Mouse (Mus musculus): ENCODE results near the gene Cops7a. TPM values are rescaled to one million over a fixed set of nuclear protein-coding genes. Genes with fewer than 3 reads are reported as not detected.
A peak's percentile ranks its signal among the peaks of the same experiment; 100 is the strongest.

Gene Cops7a
- total RNA-seq (2014; rRNA removed) (108 and 131 TPM in 2 replicates), polyA plus RNA-seq (2015; fragmentation: Nextera tagmentation; extraction: Ambion mirVana) (92.3 and 97.1 TPM in 2 replicates)

- Histone ChIP-seq H3K27ac (ENCODE audit: low read depth, low read length) (peak within 1 kb of the TSS; percentile 94), H3K4me1 (ENCODE audit: insufficient read depth, low read length) (peaks cover 10% of the 10 kb centered on the region), H3K9me3 (ENCODE audit: low read length) (no peaks in the 10 kb centered on the region), H3K27me3 (ENCODE audit: insufficient read depth, low read length) (no peaks in the 10 kb centered on the region), H3K36me3 (ENCODE audit: insufficient read depth, low read length) (peaks cover 19% of the 10 kb centered on the region), H3K9ac (replicated peaks; ENCODE audit: low read length, poor library complexity, severe bottlenecking) (peak within 1 kb of the TSS; percentile 90), H3K4me3 (ENCODE audit: low read depth, low read length) (peak within 1 kb of the TSS; percentile 77), H3K4me2 (ENCODE audit: low read depth, low read length, poor library complexity, severe bottlenecking) (peak within 1 kb of the TSS; percentile 90)
- peak; percentile 96 for DNase-seq (ENCODE audit: low spot score)
- peak; percentile 96 for ATAC-seq (ENCODE audit: low FRiP score)
- WGBS: under 1% methylated on average over 58 of the region's 68 CpGs
- TF ChIP-seq CTCF (IDR thresholded peaks at IDR 0.05): no peak; the same call in 1 of the 2 replicates
These were observed at the start of gene Cops7a for GRCm38 (mm10) chr6:124965088-124965719. Gene Cops7a, minus strand, starts transcription at chr6:124965538.

- peak overlapping the region; percentile 96 for H3K27ac ChIP-seq (ENCODE audit: low read depth, low read length)
- no peaks in the 10 kb centered on the region for H3K27me3 ChIP-seq (ENCODE audit: insufficient read depth, low read length)
- ATAC-seq (ENCODE audit: low FRiP score) (peak; percentile 87), DNase-seq (ENCODE audit: low spot score) (peak; percentile 89)
- H3K4me2 ChIP-seq (ENCODE audit: low read depth, low read length, poor library complexity, severe bottlenecking): peak overlapping the region; percentile 88
- TF ChIP-seq CTCF (IDR thresholded peaks at IDR 0.05): no peak
- WGBS: under 1% methylated on average over 21 of the region's 78 CpGs
- H3K9ac ChIP-seq (replicated peaks; ENCODE audit: low read length, poor library complexity, severe bottlenecking): peak overlapping the region; percentile 89
- peaks cover 9% of the 10 kb centered on the region for H3K36me3 ChIP-seq (ENCODE audit: insufficient read depth, low read length)
- peak overlapping the region; percentile 77 for H3K4me3 ChIP-seq (ENCODE audit: low read depth, low read length)
- no peaks in the 10 kb centered on the region for H3K9me3 ChIP-seq (ENCODE audit: low read length)
- no peaks in the 10 kb centered on the region for H3K4me1 ChIP-seq (ENCODE audit: insufficient read depth, low read length)
These were observed 44.1 kb upstream of the Cops7a start for GRCm38 (mm10) chr6:125009181-125010073.

GRCm38 (mm10) chr6:125009129-125009180 lies 43.6 kb upstream of the Cops7a start, which contains the start of gene Zfp384:
Gene Zfp384, plus strand, starts transcription at chr6:125009145.
- Histone ChIP-seq H3K27me3 (ENCODE audit: insufficient read depth, low read length) (no peaks in the 10 kb centered on the region), H3K4me3 (ENCODE audit: low read depth, low read length) (peak within 1 kb of the TSS; percentile 77), H3K36me3 (ENCODE audit: insufficient read depth, low read length) (peaks cover 9% of the 10 kb centered on the region), H3K4me1 (ENCODE audit: insufficient read depth, low read length) (no peaks in the 10 kb centered on the region), H3K4me2 (ENCODE audit: low read depth, low read length, poor library complexity, severe bottlenecking) (peak within 1 kb of the TSS; percentile 88), H3K9ac (replicated peaks; ENCODE audit: low read length, poor library complexity, severe bottlenecking) (peak within 1 kb of the TSS; percentile 89), H3K9me3 (ENCODE audit: low read length) (no peaks in the 10 kb centered on the region), H3K27ac (ENCODE audit: low read depth, low read length) (peak within 1 kb of the TSS; percentile 96)
- TF ChIP-seq CTCF (IDR thresholded peaks at IDR 0.05): no peak
- no CpG with 5 or more reads among the region's 3 CpGs for WGBS
- no peak for DNase-seq (ENCODE audit: low spot score)
- ATAC-seq (ENCODE audit: low FRiP score): no peak

- TF ChIP-seq CTCF (IDR thresholded peaks at IDR 0.05): no peak
- H3K27ac ChIP-seq (ENCODE audit: low read depth, low read length): peak overlapping the region; percentile 96
- peak overlapping the region; percentile 77 for H3K4me3 ChIP-seq (ENCODE audit: low read depth, low read length)
- no peaks in the 10 kb centered on the region for H3K27me3 ChIP-seq (ENCODE audit: insufficient read depth, low read length)
- ATAC-seq (ENCODE audit: low FRiP score) (peak; percentile 97), DNase-seq (ENCODE audit: low spot score) (peak; percentile 99)
- no peaks in the 10 kb centered on the region for H3K9me3 ChIP-seq (ENCODE audit: low read length)
- peaks cover 9% of the 10 kb centered on the region for H3K36me3 ChIP-seq (ENCODE audit: insufficient read depth, low read length)
- peak overlapping the region; percentile 88 for H3K4me2 ChIP-seq (ENCODE audit: low read depth, low read length, poor library complexity, severe bottlenecking)
- no peaks in the 10 kb centered on the region for H3K4me1 ChIP-seq (ENCODE audit: insufficient read depth, low read length)
- WGBS: under 1% methylated on average over 29 of the region's 34 CpGs
- H3K9ac ChIP-seq (replicated peaks; ENCODE audit: low read length, poor library complexity, severe bottlenecking): peak overlapping the region; percentile 89
These were observed 43.3 kb upstream of the Cops7a start for GRCm38 (mm10) chr6:125008586-125009128.

- Histone ChIP-seq H3K36me3 (ENCODE audit: insufficient read depth, low read length) (peaks cover 9% of the 10 kb centered on the region; the same call in 1 of the 2 replicates), H3K27ac (ENCODE audit: low read depth, low read length) (peak overlapping the region; percentile 96), H3K4me1 (ENCODE audit: insufficient read depth, low read length) (no peaks in the 10 kb centered on the region), H3K9me3 (ENCODE audit: low read length) (no peaks in the 10 kb centered on the region), H3K4me2 (ENCODE audit: low read depth, low read length, poor library complexity, severe bottlenecking) (peak overlapping the region; percentile 42), H3K9ac (replicated peaks; ENCODE audit: low read length, poor library complexity, severe bottlenecking) (peak overlapping the region; percentile 62), H3K4me3 (ENCODE audit: low read depth, low read length) (peak overlapping the region; percentile 77), H3K27me3 (ENCODE audit: insufficient read depth, low read length) (no peaks in the 10 kb centered on the region)
- ATAC-seq (ENCODE audit: low FRiP score) (0 out of 2 replicates have a peak, but pooled peaks have one; percentile 0), DNase-seq (ENCODE audit: low spot score) (no peak)
- WGBS: 40% methylated on average over 13 of the region's 13 CpGs
- no peak for TF ChIP-seq CTCF (IDR thresholded peaks at IDR 0.05)
These were observed 42.7 kb upstream of the Cops7a start for GRCm38 (mm10) chr6:125008060-125008459.

- Histone ChIP-seq H3K4me3 (ENCODE audit: low read depth, low read length) (no peak overlapping the region), H3K9ac (replicated peaks; ENCODE audit: low read length, poor library complexity, severe bottlenecking) (no peak overlapping the region), H3K9me3 (ENCODE audit: low read length) (no peaks in the 10 kb centered on the region), H3K4me2 (ENCODE audit: low read depth, low read length, poor library complexity, severe bottlenecking) (no peak overlapping the region), H3K27me3 (ENCODE audit: insufficient read depth, low read length) (no peaks in the 10 kb centered on the region), H3K4me1 (ENCODE audit: insufficient read depth, low read length) (no peaks in the 10 kb centered on the region), H3K27ac (ENCODE audit: low read depth, low read length) (no peak overlapping the region), H3K36me3 (ENCODE audit: insufficient read depth, low read length) (peaks cover 14% of the 10 kb centered on the region; the same call in 1 of the 2 replicates)
- whole genome bisulfite sequencing: 34% methylated on average over 3 of the region's 3 CpGs
- ATAC-seq (ENCODE audit: low FRiP score): no peak
- no peak for DNase-seq (ENCODE audit: low spot score)
- no peak for TF ChIP-seq CTCF (IDR thresholded peaks at IDR 0.05)
These were observed 39.7 kb upstream of the Cops7a start for GRCm38 (mm10) chr6:125005086-125005485.
